Mouse (Mus musculus) layer of hippocampus, adult 8-10 months (tissue): ENCODE results near the gene Ano10. TPM values are rescaled to one million over a fixed set of nuclear protein-coding genes. Genes with fewer than 3 reads are reported as not detected.
A peak's percentile ranks its signal among the peaks of the same experiment; 100 is the strongest.
"Not testable (repeated sequence)": the region's sequence is repeated elsewhere in the genome, so short reads cannot be mapped to it uniquely, and the experiment has no call there.

Experiments
- DNase-seq, 2 experiments: peaks; one replicate each; pipeline ENCODE4 v3.0.0; 2022; ENCODE audit warnings: low spot score in 2 of 2
- total RNA-seq, 4 experiments: library from RNA; stranded (reverse); gene quantifications; 2 replicates each; pipeline ENCODE4 v1.2.4; 2022

The Ano10 gene
- 10 to 100 TPM; 20.0 to 29.5 (median 24.4) TPM for total RNA-seq

- DNase-seq, result peak; percentile 95 to 97
Observed at GRCm38 (mm10) chr9:122294242-122294881, at the start of gene Ano10. TSS of gene Ano10 (minus strand) at chr9:122294423.

- no peak for DNase-seq
Observed at GRCm38 (mm10) chr9:122343399-122343798, 49.2 kb upstream of the Ano10 start.

- DNase-seq, result no peak
Observed at GRCm38 (mm10) chr9:122339972-122340371, 45.7 kb upstream of the Ano10 start.

- DNase-seq, result no peak
Observed at GRCm38 (mm10) chr9:122337510-122337931, 43.3 kb upstream of the Ano10 start.

- DNase-seq, result no peak
Observed at GRCm38 (mm10) chr9:122336677-122337076, 42.5 kb upstream of the Ano10 start.

GRCm38 (mm10) chr9:122328199-122328598 is 34.0 kb upstream of the Ano10 start:
- no peak for DNase-seq

- DNase-seq, result no peak
Observed at GRCm38 (mm10) chr9:122325996-122326395, 31.8 kb upstream of the Ano10 start.

- DNase-seq, result no peak
Observed at GRCm38 (mm10) chr9:122322356-122322755, 28.1 kb upstream of the Ano10 start.

GRCm38 (mm10) chr9:122320626-122321025 is 26.4 kb upstream of the Ano10 start:
- DNase-seq, result no peak

GRCm38 (mm10) chr9:122316562-122316961 is 22.3 kb upstream of the Ano10 start:
- no peak for DNase-seq

- no peak for DNase-seq
Observed at GRCm38 (mm10) chr9:122315501-122315900, 21.3 kb upstream of the Ano10 start.

GRCm38 (mm10) chr9:122314942-122315341 is 20.7 kb upstream of the Ano10 start:
- DNase-seq, result no peak

GRCm38 (mm10) chr9:122314386-122314785 is 20.2 kb upstream of the Ano10 start:
- DNase-seq, result no peak

GRCm38 (mm10) chr9:122313128-122313527 is 18.9 kb upstream of the Ano10 start:
- DNase-seq, result not testable (repeated sequence)

GRCm38 (mm10) chr9:122312296-122312990 is 18.2 kb upstream of the Ano10 start:
- no peak for DNase-seq

- no peak for DNase-seq
Observed at GRCm38 (mm10) chr9:122311051-122311760, 17.0 kb upstream of the Ano10 start.

- DNase-seq, result peak; percentile 67 to 85
Observed at GRCm38 (mm10) chr9:122310613-122311049, 16.4 kb upstream of the Ano10 start.

GRCm38 (mm10) chr9:122309013-122309980 is 15.1 kb upstream of the Ano10 start:
- no peak for DNase-seq

- DNase-seq, result no peak
Observed at GRCm38 (mm10) chr9:122305302-122305701, 11.1 kb upstream of the Ano10 start.

- no peak for DNase-seq
Observed at GRCm38 (mm10) chr9:122296169-122296568, 1.9 kb upstream of the Ano10 start.

GRCm38 (mm10) chr9:122295396-122295795 is 1.2 kb upstream of the Ano10 start:
- no peak for DNase-seq
